Mouse (Mus musculus) adrenal gland, postnatal 14 days (tissue): Measurements from ENCODE around the gene Krtap1-4. TPM values are rescaled to one million over a fixed set of nuclear protein-coding genes. Genes with fewer than 3 reads are reported as not detected.

ENCODE experiments used
- DNase-seq: peaks from one replicate; pipeline ENCODE4 v3.0.0; 2021; ENCODE audit warnings: mixed read lengths
- total RNA-seq: library from RNA; stranded (reverse); gene quantifications from 2 replicates; pipeline ENCODE4 v1.2.3, GENCODE M21; 2021

Krtap1-4 gene
- total RNA-seq, 1 experiment from 2014 or later = not detected

DNA sequence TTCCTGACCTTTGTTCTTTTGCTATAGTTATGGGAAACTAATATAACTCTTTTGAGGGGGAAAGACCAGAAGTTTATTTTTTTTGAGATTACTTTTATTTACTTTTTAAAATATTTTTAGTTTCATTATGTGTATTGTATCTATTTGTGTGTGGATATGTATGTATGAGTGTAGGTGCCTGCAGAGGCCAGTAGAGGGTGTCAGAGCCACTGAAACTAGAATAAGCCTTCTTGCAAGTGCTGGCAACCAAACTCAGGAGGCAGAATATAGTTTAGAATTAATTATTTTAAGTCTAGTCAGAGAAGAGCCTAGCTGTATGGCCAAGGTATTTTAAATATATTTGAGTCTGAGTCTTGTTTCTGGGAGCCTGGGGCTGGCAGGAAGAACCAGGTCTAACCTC, 35.6 kb downstream of the Krtap1-4 start:
- DNase-seq = no peak

DNA sequence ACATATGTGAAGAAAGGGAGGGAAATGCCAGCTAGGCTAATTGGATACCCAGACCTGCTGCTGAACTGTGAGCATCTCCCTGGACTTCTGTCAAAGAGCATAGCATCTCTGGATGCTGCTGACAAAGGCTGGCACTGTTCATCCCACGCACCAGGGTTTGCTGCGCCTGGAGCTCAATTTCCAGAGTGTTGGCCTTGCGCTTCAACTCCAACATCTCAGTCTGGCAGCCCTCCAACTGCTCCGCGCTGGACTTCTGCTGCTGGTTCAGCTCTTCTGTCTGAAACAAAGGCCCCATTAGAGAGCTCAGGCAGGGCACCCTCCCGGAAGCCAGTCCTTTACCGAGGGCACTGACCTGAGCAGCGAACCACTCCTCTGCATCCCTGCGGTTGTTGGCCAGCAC, 43.7 kb downstream of the Krtap1-4 start:
- peak; percentile 29 for DNase-seq

Other genes with a start within 250 kb of the Krtap1-4 start
- not detected in 2 replicates for gene Krt26, start 245.7 kb downstream of the Krtap1-4 start, total RNA-seq
- not detected in 2 replicates for gene Krt27, start 232.6 kb downstream of the Krtap1-4 start, total RNA-seq
- not detected in 2 replicates for gene Krt28, start 208.8 kb downstream of the Krtap1-4 start, total RNA-seq
- 4.3 and 5.6 TPM in 2 replicates for gene Krt10, start 194.3 kb downstream of the Krtap1-4 start, total RNA-seq
- not detected in 2 replicates for gene Krt12, start 161.4 kb downstream of the Krtap1-4 start, total RNA-seq
- 0.30 and 0.96 TPM in 2 replicates for gene Krt20, start 145.5 kb downstream of the Krtap1-4 start, total RNA-seq
- gene Krt23, start 90.5 kb downstream of the Krtap1-4 start, total RNA-seq = 0.30 and 6.4 TPM in 2 replicates
- gene Krt39, start 62.3 kb downstream of the Krtap1-4 start, total RNA-seq = not detected in 2 replicates
- not detected in 2 replicates for gene Krt40, start 40.5 kb downstream of the Krtap1-4 start, total RNA-seq
- gene Krtap3-3, start 32.8 kb downstream of the Krtap1-4 start, total RNA-seq = not detected in 2 replicates
- not detected in 2 replicates for gene Krtap3-2, start 26.8 kb downstream of the Krtap1-4 start, total RNA-seq
- not detected in 2 replicates for gene Gm11939, start 24.2 kb downstream of the Krtap1-4 start, total RNA-seq
- gene Krtap3-1, start 17.0 kb downstream of the Krtap1-4 start, total RNA-seq = not detected in 2 replicates
- gene Krtap1-5, start 2.6 kb downstream of the Krtap1-4 start, total RNA-seq = not detected in 2 replicates
- gene Krtap1-3, start 7.7 kb upstream of the Krtap1-4 start, total RNA-seq = not detected in 2 replicates
- not detected in 2 replicates for gene Krtap9-3, start 14.5 kb upstream of the Krtap1-4 start, total RNA-seq
- not detected in 2 replicates for gene Gm11938, start 19.7 kb upstream of the Krtap1-4 start, total RNA-seq
- not detected in 2 replicates for gene Gm11937, start 26.5 kb upstream of the Krtap1-4 start, total RNA-seq
- not detected in 2 replicates for gene Krtap2-4, start 31.2 kb upstream of the Krtap1-4 start, total RNA-seq
- gene Gm11562, start 36.8 kb upstream of the Krtap1-4 start, total RNA-seq = not detected in 2 replicates
- not detected in 2 replicates for gene Krtap4-1, start 44.6 kb upstream of the Krtap1-4 start, total RNA-seq
- gene Krtap4-2, start 51.4 kb upstream of the Krtap1-4 start, total RNA-seq = not detected in 2 replicates
- gene Krtap4-7, start 60.4 kb upstream of the Krtap1-4 start, total RNA-seq = not detected in 2 replicates
- gene Gm11555, start 66.6 kb upstream of the Krtap1-4 start, total RNA-seq = not detected in 2 replicates
- not detected in 2 replicates for gene Gm11563, start 75.3 kb upstream of the Krtap1-4 start, total RNA-seq
- gene Krtap4-6, start 82.3 kb upstream of the Krtap1-4 start, total RNA-seq = not detected in 2 replicates
- gene Gm14190, start 107.1 kb upstream of the Krtap1-4 start, total RNA-seq = not detected in 2 replicates
- gene Gm14180, start 150.6 kb upstream of the Krtap1-4 start, total RNA-seq = not detected in 2 replicates
- not detected in 2 replicates for gene Gm11595, start 189.3 kb upstream of the Krtap1-4 start, total RNA-seq
- gene Krtap4-8, start 197.1 kb upstream of the Krtap1-4 start, total RNA-seq = not detected in 2 replicates
- gene Krtap4-9, start 201.5 kb upstream of the Krtap1-4 start, total RNA-seq = not detected in 2 replicates
- gene Gm11596, start 209.8 kb upstream of the Krtap1-4 start, total RNA-seq = not detected in 2 replicates
- not detected in 2 replicates for gene Gm11569, start 215.3 kb upstream of the Krtap1-4 start, total RNA-seq
- not detected in 2 replicates for gene Gm11554, start 220.8 kb upstream of the Krtap1-4 start, total RNA-seq
- gene Krtap4-13, start 226.2 kb upstream of the Krtap1-4 start, total RNA-seq = not detected in 2 replicates
- not detected in 2 replicates for gene Gm11564, start 232.0 kb upstream of the Krtap1-4 start, total RNA-seq